Mouse (Mus musculus): ENCODE data around the gene Pcbd1.

DNA sequence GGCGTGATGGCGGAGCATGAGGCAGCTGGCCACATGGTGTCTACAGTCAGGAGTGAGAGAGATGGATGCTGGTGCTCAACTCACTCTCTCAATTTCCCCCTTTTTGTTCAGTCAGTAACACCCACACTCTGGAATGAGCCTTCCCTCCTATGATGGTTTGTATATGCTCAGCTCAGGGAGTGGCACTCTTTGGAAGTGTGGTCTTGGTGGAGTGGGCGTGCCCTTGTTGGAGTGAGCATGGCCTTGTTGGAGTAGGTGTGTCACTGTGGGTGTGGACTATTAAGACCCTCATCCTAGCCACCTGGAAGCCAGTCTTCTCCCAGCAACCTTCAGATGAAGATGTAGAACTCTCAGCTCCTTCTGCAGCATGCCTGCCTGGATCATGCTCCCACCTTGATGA, 13.5 kb upstream of the Pcbd1 start:
- TF ChIP-seq CTCF (IDR thresholded peaks at IDR 0.05; ENCODE audit: extremely low read depth, insufficient read depth, low read length): no peak
- TF ChIP-seq POLR2A (IDR thresholded peaks at IDR 0.05; ENCODE audit: extremely low read depth, insufficient read depth, low read length): no peak
